Mouse (Mus musculus): Measurements from ENCODE around the gene Ptrh2. TPM values are rescaled to one million over a fixed set of nuclear protein-coding genes. Genes with fewer than 3 reads are reported as not detected.

Gene Ptrh2
- polyA plus RNA-seq, 1 experiment = 0.80 TPM

- TF ChIP-seq GATA1 (IDR thresholded peaks at IDR 0.05; ENCODE audit: low read length) = no peak
Observed at GRCm38 (mm10) chr11:86691482-86691881, 7.7 kb downstream of the Ptrh2 start.

DNA sequence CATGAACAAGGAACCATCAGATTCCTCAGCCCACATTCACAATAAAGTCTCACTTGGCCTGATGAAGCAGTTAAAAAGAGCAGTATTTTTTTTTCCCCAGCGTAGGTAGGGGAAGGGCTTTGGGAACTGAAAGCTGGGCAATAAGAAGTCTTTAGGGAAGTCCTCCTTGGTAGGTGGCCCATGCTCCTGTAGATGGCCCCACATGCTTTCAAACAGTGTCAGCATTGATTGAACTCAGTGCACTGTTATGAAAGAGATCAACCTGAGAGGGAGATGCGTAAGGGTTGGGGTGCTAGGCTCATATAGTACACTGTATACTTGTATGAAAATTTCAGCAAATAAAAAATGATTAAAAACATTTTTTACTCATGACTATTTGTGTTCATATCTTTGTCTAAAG, 8.2 kb downstream of the Ptrh2 start:
- no peak for TF ChIP-seq GATA1 (IDR thresholded peaks at IDR 0.05; ENCODE audit: low read length)

GRCm38 (mm10) chr11:86692546-86692945, 8.8 kb downstream of the Ptrh2 start:
- TF ChIP-seq GATA1 (IDR thresholded peaks at IDR 0.05; ENCODE audit: low read length) = no peak

DNA sequence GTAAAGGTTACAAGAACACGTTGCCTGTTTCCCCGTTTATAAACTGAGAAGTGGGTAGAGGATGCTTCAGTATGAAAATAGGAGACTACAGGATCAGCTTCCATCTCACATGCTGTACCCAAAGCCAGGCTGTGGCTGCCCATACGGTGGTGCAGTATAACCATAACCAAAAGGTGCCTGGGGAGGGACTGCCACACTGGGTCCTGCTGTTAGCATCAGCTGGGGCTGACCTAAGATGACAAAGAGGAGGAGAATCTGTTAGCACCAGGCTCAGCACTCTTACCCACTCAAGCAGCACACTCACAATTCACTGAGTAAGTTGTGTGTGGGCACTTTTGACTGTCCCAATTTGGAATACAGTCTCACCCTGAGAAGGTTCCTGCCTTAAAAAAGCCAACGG, 11.7 kb downstream of the Ptrh2 start:
- no peak for TF ChIP-seq GATA1 (IDR thresholded peaks at IDR 0.05; ENCODE audit: low read length)

DNA sequence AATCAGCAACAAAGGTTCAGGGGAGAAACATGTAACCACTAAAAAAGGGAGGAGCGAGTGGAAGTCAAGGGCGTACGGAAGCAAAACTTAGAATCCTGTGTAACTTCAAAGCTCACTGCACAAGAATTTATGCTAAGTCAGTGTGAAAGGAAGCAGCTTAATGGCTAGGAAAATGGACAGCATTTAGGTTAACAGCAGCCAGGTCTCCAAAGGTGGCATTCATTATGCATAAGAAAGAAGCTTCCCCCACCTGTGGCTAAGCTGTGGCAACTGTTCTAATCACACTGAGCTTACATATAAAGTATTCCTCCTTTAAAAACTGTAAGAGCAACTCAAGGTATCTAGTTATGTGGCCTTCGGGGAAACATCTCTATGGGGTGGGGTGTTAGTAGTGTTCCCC, 17.4 kb downstream of the Ptrh2 start:
- no peak for TF ChIP-seq GATA1 (IDR thresholded peaks at IDR 0.05; ENCODE audit: low read length)

GRCm38 (mm10) chr11:86714606-86715005, 30.8 kb downstream of the Ptrh2 start:
- TF ChIP-seq GATA1 (IDR thresholded peaks at IDR 0.05; ENCODE audit: low read length) = no peak

DNA sequence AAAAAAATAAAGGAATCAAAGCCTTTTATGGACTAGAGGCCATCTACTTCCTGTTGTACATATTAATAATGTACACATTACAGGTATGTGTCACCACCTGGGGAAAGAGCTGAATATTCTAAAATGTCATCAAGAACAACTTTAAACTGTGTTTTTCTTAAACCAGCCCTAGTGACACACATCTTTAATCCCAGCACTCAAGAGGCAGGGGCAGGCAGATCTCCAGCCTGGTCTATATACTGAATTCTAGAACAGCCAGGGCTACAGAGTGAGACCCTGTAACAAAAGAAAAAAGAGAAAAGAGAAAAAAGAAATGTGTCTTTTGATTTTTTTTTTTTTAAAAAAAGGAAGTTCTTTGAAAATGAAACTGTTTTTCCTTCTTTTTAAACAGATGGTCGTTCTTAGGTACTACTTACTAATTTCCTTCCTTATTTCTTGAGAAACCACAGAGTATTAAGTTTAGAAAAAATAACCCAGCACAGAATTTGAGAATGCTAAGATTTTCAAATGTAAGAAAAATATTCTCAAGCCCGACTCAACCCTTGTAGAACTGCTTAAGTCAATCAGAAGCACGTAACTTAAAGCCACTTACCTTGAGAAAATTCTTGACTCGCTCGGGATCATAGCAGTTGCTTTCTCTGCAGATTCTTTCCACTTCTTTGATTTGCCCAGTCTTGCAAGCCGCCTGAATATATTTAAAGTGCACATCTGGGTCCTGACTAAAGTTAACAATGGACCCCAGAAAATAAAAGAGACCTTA, 33.7 kb downstream of the Ptrh2 start:
- no peak for TF ChIP-seq GATA1 (IDR thresholded peaks at IDR 0.05; ENCODE audit: low read length)

GRCm38 (mm10) chr11:86718369-86718768, 34.6 kb downstream of the Ptrh2 start:
- no peak for TF ChIP-seq GATA1 (IDR thresholded peaks at IDR 0.05; ENCODE audit: low read length)

DNA sequence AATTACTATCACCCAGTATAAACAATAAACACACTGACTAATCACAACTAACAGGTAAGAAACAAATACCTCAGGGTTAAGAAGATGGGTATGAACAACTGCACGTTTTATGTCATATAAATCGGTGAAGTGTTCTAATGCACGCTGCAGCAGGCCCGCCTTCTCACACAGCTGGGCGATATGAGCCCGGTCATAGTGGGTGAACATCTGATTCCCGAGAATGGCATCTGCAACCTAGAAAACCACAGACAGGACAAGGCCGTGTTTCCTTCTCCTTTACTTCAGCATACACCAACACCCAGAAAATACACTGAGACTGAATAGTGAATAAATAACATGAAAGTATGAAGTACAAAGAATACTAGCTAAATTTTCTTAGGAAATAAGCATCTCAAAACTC, 35.6 kb downstream of the Ptrh2 start:
- no peak for TF ChIP-seq GATA1 (IDR thresholded peaks at IDR 0.05; ENCODE audit: low read length)

- TF ChIP-seq GATA1 (IDR thresholded peaks at IDR 0.05; ENCODE audit: low read length) = no peak
Observed at GRCm38 (mm10) chr11:86724004-86724403, 40.2 kb downstream of the Ptrh2 start.

DNA sequence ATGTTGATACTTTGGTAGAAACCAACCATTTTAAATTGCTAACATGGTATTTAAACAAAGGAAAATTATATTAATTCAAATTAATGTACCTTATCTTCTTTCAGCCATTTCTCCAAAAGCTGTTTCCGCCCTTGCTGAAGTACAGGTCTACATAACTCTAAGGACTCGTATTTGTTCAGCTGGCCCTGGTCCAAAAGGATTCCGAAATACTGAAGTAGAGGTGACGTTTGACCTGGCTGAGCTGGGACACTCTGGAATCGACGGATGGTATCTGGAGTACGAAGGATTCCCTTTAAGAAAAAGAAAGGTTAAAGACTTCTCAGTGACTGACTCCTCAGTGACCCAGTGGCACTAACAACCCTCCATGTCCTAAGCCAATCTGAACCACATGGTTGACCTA, 41.2 kb downstream of the Ptrh2 start:
- no peak for TF ChIP-seq GATA1 (IDR thresholded peaks at IDR 0.05; ENCODE audit: low read length)

- TF ChIP-seq GATA1 (IDR thresholded peaks at IDR 0.05; ENCODE audit: low read length) = no peak
Observed at GRCm38 (mm10) chr11:86725607-86726006, 41.8 kb downstream of the Ptrh2 start.

GRCm38 (mm10) chr11:86731443-86731842, 47.7 kb downstream of the Ptrh2 start:
- TF ChIP-seq GATA1 (IDR thresholded peaks at IDR 0.05; ENCODE audit: low read length) = no peak

DNA sequence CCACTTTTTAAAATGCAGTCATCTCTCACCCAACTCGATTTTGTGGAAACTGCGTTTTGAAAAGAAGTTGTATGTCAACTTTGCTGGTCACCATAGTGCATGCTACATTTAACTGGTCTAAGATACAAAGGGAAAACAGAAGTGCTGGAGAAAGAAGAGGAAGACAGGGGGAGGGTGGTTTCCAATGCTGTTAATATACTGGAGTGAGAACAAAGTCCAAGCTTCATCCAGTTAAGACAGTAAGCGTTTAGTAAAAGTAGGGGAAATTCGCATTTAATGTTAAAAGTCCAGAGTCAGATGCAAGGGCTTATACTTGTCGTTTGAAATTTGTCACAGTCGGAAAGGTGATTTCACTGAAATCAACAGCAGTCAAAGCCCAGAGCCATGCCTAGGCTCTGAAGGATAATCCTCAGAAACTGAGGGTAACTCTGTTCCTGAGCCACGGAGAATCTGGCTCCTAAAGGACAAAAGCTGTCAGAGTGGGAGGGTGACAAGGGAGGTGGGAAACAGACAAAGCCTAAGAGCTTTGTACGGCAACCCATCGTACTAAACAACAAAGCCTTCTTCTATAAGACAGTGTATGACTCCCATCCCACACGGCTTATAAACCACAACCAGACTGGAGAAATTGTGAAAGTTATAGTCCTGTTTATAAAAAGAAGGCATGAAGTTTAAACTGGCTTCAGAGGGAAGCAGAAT, 50.6 kb downstream of the Ptrh2 start:
- no peak for TF ChIP-seq GATA1 (IDR thresholded peaks at IDR 0.05; ENCODE audit: low read length)

DNA sequence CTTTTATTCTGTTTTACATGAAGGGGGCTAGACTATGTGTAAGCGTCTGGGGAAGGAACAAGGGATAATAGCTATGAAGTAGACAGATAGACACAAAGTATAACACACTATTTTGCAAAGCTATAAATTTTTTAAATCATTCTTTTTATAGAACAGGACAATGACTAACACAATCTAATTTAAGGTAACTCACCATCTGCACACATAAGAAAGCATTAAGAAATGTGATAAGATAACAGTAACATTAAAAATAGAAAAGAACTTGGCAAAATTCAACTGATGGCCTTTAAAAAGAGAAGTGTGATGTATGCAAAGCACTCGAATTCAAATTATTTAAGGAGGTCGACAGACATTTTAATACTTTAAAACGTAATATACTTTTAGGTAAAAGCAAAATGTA, 51.2 kb downstream of the Ptrh2 start:
- no peak for TF ChIP-seq GATA1 (IDR thresholded peaks at IDR 0.05; ENCODE audit: low read length)

DNA sequence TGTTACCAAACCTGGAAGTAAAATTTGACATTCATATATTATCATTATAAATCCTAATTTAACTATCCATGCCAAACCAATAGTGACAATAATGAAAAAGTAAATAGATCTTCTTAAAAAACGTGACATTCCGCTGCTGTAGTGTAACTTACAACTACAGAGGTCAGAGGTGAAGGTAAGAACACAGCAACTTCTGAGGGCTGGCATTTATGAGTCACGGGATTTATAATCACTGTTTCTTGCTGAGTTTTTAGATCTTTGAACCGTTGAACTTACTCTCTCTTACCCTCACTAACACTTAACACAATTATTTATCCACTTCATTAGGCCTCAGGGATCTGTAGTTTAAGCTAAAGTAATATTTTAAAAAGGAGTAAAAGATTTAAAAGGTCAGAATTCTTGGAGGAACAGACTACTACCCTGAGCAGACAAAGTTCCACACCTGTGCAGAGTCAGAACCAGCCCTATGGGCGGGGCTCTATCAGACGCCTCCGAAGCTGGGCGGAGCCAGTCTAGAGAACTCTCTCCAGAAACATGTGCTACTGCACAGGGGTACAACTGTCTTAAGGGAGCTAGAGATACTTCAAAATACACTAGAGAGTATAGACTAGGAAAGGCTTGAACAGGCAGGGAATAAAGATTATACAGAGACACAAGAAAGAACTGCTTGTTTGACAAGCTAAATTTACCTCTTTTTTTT, 53.7 kb downstream of the Ptrh2 start:
- no peak for TF ChIP-seq GATA1 (IDR thresholded peaks at IDR 0.05; ENCODE audit: low read length)

All from G1E-ER4 (cell line).